Comparison of ENCODE assay signal across 24 mouse cellular contexts in genomic region chr10:19150005-19150404, GRCm38 (mm10).
DNase-seq lines count a peak whose midpoint lies in the region; ATAC-seq and TF ChIP-seq lines count a peak whose summit lies in the region.
"Had no signal": no experiment of that assay in that cellular context is flagged by ENCODE, and none has a peak within 500 bp of the region (broad histone marks: within the 10 kb centered on the region; RNA-seq: fewer than 3 reads in every experiment).

No protein-coding gene starts in this region.

- no peak for TF ChIP-seq CTCF in thymus, adult 2 months (IDR thresholded peaks at IDR 0.05; ENCODE audit: borderline replicate concordance, control insufficient read depth, extremely low read depth, insufficient read depth, low read length, poor library complexity)

- H3K4me2 ChIP-seq in myocyte (ENCODE audit: low read depth) = peak overlapping the region; percentile 40
- no peak overlapping the region for H3K4me2 ChIP-seq in heart, embryonic 11.5 days
- H3K4me2 ChIP-seq: embryonic facial prominence, embryonic 12.5 days; embryonic facial prominence, embryonic 15.5 days; forebrain, embryonic 13.5 days; hindbrain, embryonic 12.5 days; hindbrain, embryonic 15.5 days had no signal

- H3K4me3 ChIP-seq in myocyte = no peak overlapping the region
- no peak overlapping the region for H3K4me3 ChIP-seq in thymus, adult 2 months (ENCODE audit: control insufficient read depth, insufficient read depth, low read length)
- H3K4me3 ChIP-seq in heart, embryonic 11.5 days (ENCODE audit: low read depth, low read length) = no peak overlapping the region
- H3K4me3 ChIP-seq: embryonic facial prominence, embryonic 12.5 days; embryonic facial prominence, embryonic 15.5 days; erythroblast, embryonic 14.5 days; forebrain, embryonic 13.5 days; heart, adult 2 months; heart, embryonic 10.5 days; hindbrain, embryonic 12.5 days; hindbrain, embryonic 15.5 days had no signal

- no peak for TF ChIP-seq POLR2A in myocyte (IDR thresholded peaks at IDR 0.05; ENCODE audit: insufficient read length, low read depth)
- TF ChIP-seq POLR2A in thymus, adult 2 months (IDR thresholded peaks at IDR 0.05; ENCODE audit: control insufficient read depth, extremely low read depth, insufficient read depth, low read length, poor library complexity) = no peak

- no peaks in the 10 kb centered on the region for H3K27me3 ChIP-seq in myocyte (ENCODE audit: control insufficient read depth, insufficient read depth, insufficient read length)
- H3K27me3 ChIP-seq in thymus, adult 2 months (ENCODE audit: control insufficient read depth, insufficient read depth, low read length) = no peaks in the 10 kb centered on the region
- H3K27me3 ChIP-seq in heart, embryonic 11.5 days (ENCODE audit: control insufficient read depth, insufficient read depth, low read length) = no peaks in the 10 kb centered on the region
- H3K27me3 ChIP-seq: embryonic facial prominence, embryonic 12.5 days; embryonic facial prominence, embryonic 15.5 days; forebrain, embryonic 13.5 days; hindbrain, embryonic 12.5 days; hindbrain, embryonic 15.5 days had no signal

- no peak overlapping the region for H3K27ac ChIP-seq in thymus, adult 2 months (ENCODE audit: control insufficient read depth, insufficient read depth, low read length)
- no peak overlapping the region for H3K27ac ChIP-seq in heart, embryonic 11.5 days (ENCODE audit: low read depth, low read length)
- H3K27ac ChIP-seq: embryonic facial prominence, embryonic 12.5 days; embryonic facial prominence, embryonic 15.5 days; forebrain, embryonic 13.5 days; heart, adult 2 months; heart, embryonic 10.5 days; hindbrain, embryonic 12.5 days; hindbrain, embryonic 15.5 days had no signal

- no peaks in the 10 kb centered on the region for H3K79me2 ChIP-seq in myocyte (ENCODE audit: control insufficient read depth, insufficient read depth)

- DNase-seq in retina, embryonic 14.5 days (ENCODE audit: low spot score) = peak; percentile 10
- DNase-seq in retina, postnatal 1 day = no peak
- DNase-seq in NIH3T3 (ENCODE audit: low read depth) = peak; percentile 59
- no peak for DNase-seq in thymus, adult 2 months
- DNase-seq: adrenal gland, adult 8-10 months; adrenal gland, postnatal 25 days; cerebellum, adult 11-12 months; cerebellum, adult 8-10 months; cerebellum, postnatal 10 days; gastrocnemius, postnatal 10 days; gastrocnemius, postnatal 36 days; heart, adult 2 months had no signal

- no peaks in the 10 kb centered on the region for H3K9me3 ChIP-seq in heart, embryonic 11.5 days (replicated peaks; ENCODE audit: control insufficient read depth, low read length)
- H3K9me3 ChIP-seq: embryonic facial prominence, embryonic 12.5 days; embryonic facial prominence, embryonic 15.5 days; forebrain, embryonic 13.5 days; heart, embryonic 10.5 days; hindbrain, embryonic 12.5 days; hindbrain, embryonic 15.5 days had no signal

- H3K36me3 ChIP-seq in myocyte (ENCODE audit: control insufficient read depth, insufficient read depth) = no peaks in the 10 kb centered on the region
- H3K36me3 ChIP-seq in thymus, adult 2 months (ENCODE audit: control insufficient read depth, insufficient read depth, low read length) = no peaks in the 10 kb centered on the region
- H3K36me3 ChIP-seq in heart, embryonic 11.5 days (ENCODE audit: control insufficient read depth, insufficient read depth, low read length) = no peaks in the 10 kb centered on the region
- H3K36me3 ChIP-seq: embryonic facial prominence, embryonic 12.5 days; embryonic facial prominence, embryonic 15.5 days; heart, embryonic 10.5 days; hindbrain, embryonic 12.5 days; hindbrain, embryonic 15.5 days had no signal

- H3K9ac ChIP-seq in heart, embryonic 11.5 days (ENCODE audit: low read depth, low read length) = no peak overlapping the region
- H3K9ac ChIP-seq: embryonic facial prominence, embryonic 12.5 days; embryonic facial prominence, embryonic 15.5 days; forebrain, embryonic 13.5 days; hindbrain, embryonic 12.5 days; hindbrain, embryonic 15.5 days had no signal

- no peaks in the 10 kb centered on the region for H3K4me1 ChIP-seq in thymus, adult 2 months (replicated peaks; ENCODE audit: control insufficient read depth, insufficient read depth, low read length)
- H3K4me1 ChIP-seq in heart, embryonic 11.5 days (ENCODE audit: control insufficient read depth, insufficient read depth, low read length) = no peaks in the 10 kb centered on the region; the same call in 1 of the 2 replicates
- H3K4me1 ChIP-seq: embryonic facial prominence, embryonic 12.5 days; embryonic facial prominence, embryonic 15.5 days; forebrain, embryonic 13.5 days; heart, embryonic 10.5 days; hindbrain, embryonic 12.5 days; hindbrain, embryonic 15.5 days had no signal

- ATAC-seq in heart, embryonic 11.5 days (replicated peaks; ENCODE audit: insufficient number of reproducible peaks, low FRiP score, low TSS enrichment) = no peak
- ATAC-seq: activated CD4-positive, CD25-positive, alpha-beta regulatory T cell, adult 4 months; forebrain, embryonic 13.5 days; forebrain, embryonic 16.5 days; intestine, postnatal 0 days had no signal

- H3ac ChIP-seq in myocyte (ENCODE audit: control insufficient read depth, insufficient read length) = no peak overlapping the region

- WGBS in thymus, adult 2 months = 94% methylated on average over 3 of the region's 3 CpGs
- WGBS in heart, embryonic 11.5 days (ENCODE audit: insufficient replicate concordance) = 73% methylated on average over 3 of the region's 3 CpGs

TF ChIP-seq in myocyte, 11 proteins besides CTCF, POLR2A, EP300 and RAD21:
- TF ChIP-seq MYOG (IDR thresholded peaks at IDR 0.05; ENCODE audit: control insufficient read depth in 1 of 3, insufficient read depth in 1 of 3, insufficient read length in 2 of 3, low read depth in 2 of 3) (no peak), CEBPB (IDR thresholded peaks at IDR 0.05; ENCODE audit: insufficient read depth, poor library complexity, severe bottlenecking) (peak; percentile 47; the same call in 1 of the 2 replicates)
TF ChIP-seq in myocyte: peak in this region for 1.

Comparison
In these comparisons a context has a peak if more than half of its experiments do, and no peak if none do; other contexts are left out.
1. DNase-seq: peak in retina, embryonic 14.5 days (single experiment) and NIH3T3 (single experiment); none in retina, postnatal 1 day (single experiment) and thymus, adult 2 months (single experiment).